Mouse (Mus musculus) heart, adult 2 months (tissue): ENCODE results near the gene Eif5b. TPM values are rescaled to one million over a fixed set of nuclear protein-coding genes. Genes with fewer than 3 reads are reported as not detected.

Source experiments
- DNase-seq, 2 experiments: peaks; one replicate each; pipeline ENCODE4 v3.0.0; 2021
- H3K27ac ChIP-seq: fragments of 200-600 bp; 2 replicates; pipeline ENCODE4 v1.8.1; 2022
- H3K27me3 ChIP-seq: fragments of 200-500 bp; 2 replicates; pipeline ENCODE4 v1.6.1; 2012; ENCODE audit warnings: mild to moderate bottlenecking, low read length, inconsistent platforms, mixed read lengths; ENCODE audit not compliant: control insufficient read depth, insufficient read depth
- H3K36me3 ChIP-seq: fragments of 200-500 bp; 2 replicates; pipeline ENCODE4 v1.6.1; 2012; ENCODE audit warnings: low read length, inconsistent platforms; ENCODE audit not compliant: control insufficient read depth, insufficient read depth
- H3K4me1 ChIP-seq: fragments of 200-500 bp; 2 replicates; pipeline ENCODE4 v1.6.1; 2011; ENCODE audit warnings: low read length; ENCODE audit not compliant: control insufficient read depth, insufficient read depth
- H3K4me3 ChIP-seq: fragments of 200-600 bp; 2 replicates; pipeline ENCODE4 v1.8.1; 2022
- H3K79me2 ChIP-seq: fragments of 200-500 bp; replicated peaks from 2 replicates; pipeline ENCODE4 v1.6.1; 2012; ENCODE audit warnings: mild to moderate bottlenecking, inconsistent platforms, low read length, moderate library complexity, mixed read lengths; ENCODE audit not compliant: control insufficient read depth, insufficient read depth
- H3K9ac ChIP-seq: fragments of 200-500 bp; 2 replicates; pipeline ENCODE4 v1.6.1; 2012; ENCODE audit warnings: low read depth, mild to moderate bottlenecking, control low read depth, inconsistent platforms, low read length, mixed read lengths
- CTCF ChIP-seq: fragments of 200-600 bp; IDR thresholded peaks from 2 replicates; pipeline ENCODE4 v1.8.1; 2022; ENCODE audit warnings: antibody characterized with exemption, mild to moderate bottlenecking, moderate library complexity
- EP300 ChIP-seq: fragments of 200-500 bp; IDR thresholded peaks from 2 replicates; pipeline ENCODE4 v1.6.1; 2011; ENCODE audit warnings: low read depth, low read length, control low read depth; ENCODE audit not compliant: insufficient read depth
- POLR2A ChIP-seq: fragments of 200-500 bp; IDR thresholded peaks from 2 replicates; pipeline ENCODE4 v1.6.1; 2011; ENCODE audit warnings: mild to moderate bottlenecking, low read depth, low read length, control low read depth; ENCODE audit not compliant: insufficient read depth
- WGBS: fragments of 180-500 bp; shearing (Covaris S2); methylation state at CpG from one replicate; pipeline ENCODE4 v1.1.7; 2018; 5-methylcytosine and 5-hydroxymethylcytosine counted together
- intact Hi-C: fragments of 180-260 bp; cut with DNase I; formaldehyde crosslinking; loops from one replicate; pipeline ENCODE4 v1.15.1; 2025
- polyA plus RNA-seq: library from polyadenylated mRNA; depleted of rRNA; stranded (reverse); fragments of >200 nt; gene quantifications from 2 replicates; pipeline ENCODE4 v1.2.3, GENCODE M21; 2012
- total RNA-seq, 2 experiments: library from RNA; stranded (reverse); gene quantifications; 2 replicates each; pipeline ENCODE4 v1.2.3; 2021

Eif5b gene
- total and polyA plus RNA-seq, 3 experiments = 8.6 to 54.0 (median 47.6) TPM

- H3K27me3 ChIP-seq = no peaks in the 10 kb centered on the region
- 81% methylated on average over 1 of the region's 1 CpGs for WGBS
Observed at GRCm38 (mm10) chr1:37984326-37984725, 13.5 kb upstream of the Eif5b start.

GRCm38 (mm10) chr1:37985764-37986323 lies 12.0 kb upstream of the Eif5b start:
- Histone ChIP-seq H3K4me1 (no peaks in the 10 kb centered on the region), H3K27me3 (no peaks in the 10 kb centered on the region), H3K36me3 (peaks cover 2% of the 10 kb centered on the region; the same call in 1 of the 2 replicates), H3K4me3 (no peak overlapping the region), H3K27ac (no peak overlapping the region), H3K9ac (no peak overlapping the region), H3K79me2 (no peaks in the 10 kb centered on the region; the same call in 1 of the 2 replicates)
- WGBS = 74% methylated on average over 9 of the region's 9 CpGs
- DNase-seq = peak in 1 of 2 experiments; percentile 13
- intact Hi-C loops = loop anchor here (5.0 kb wide), 1 partner anchor 84 kb away; no protein-coding TSS in a partner anchor
- TF ChIP-seq CTCF (peak; percentile 73), EP300 (0 out of 2 replicates have a peak, but pooled peaks have one; percentile 46), POLR2A (0 out of 2 replicates have a peak, but pooled peaks have one; percentile 15)

More at GRCm38 (mm10) chr1:37984326-37984725, 13.5 kb upstream of the Eif5b start:
- Histone ChIP-seq H3K36me3 (peaks cover under 1% of the 10 kb centered on the region; the same call in 1 of the 2 replicates), H3K4me3 (no peak overlapping the region), H3K27ac (no peak overlapping the region), H3K9ac (no peak overlapping the region), H3K79me2 (no peaks in the 10 kb centered on the region), H3K4me1 (no peaks in the 10 kb centered on the region)
- no peak for DNase-seq
- TF ChIP-seq POLR2A = 0 out of 2 replicates have a peak, but pooled peaks have one; percentile 10
- no peak for TF ChIP-seq CTCF
- TF ChIP-seq EP300 = no peak
- intact Hi-C loops = no loop called here

GRCm38 (mm10) chr1:37987856-37988255 lies 10.0 kb upstream of the Eif5b start:
- 82% methylated on average over 5 of the region's 5 CpGs for WGBS

GRCm38 (mm10) chr1:37996226-37996625 lies 1.6 kb upstream of the Eif5b start:
- Histone ChIP-seq H3K4me3 (peak overlapping the region; percentile 77), H3K27ac (peak overlapping the region; percentile 99), H3K79me2 (peaks cover 2% of the 10 kb centered on the region), H3K9ac (peak overlapping the region; percentile 88), H3K27me3 (no peaks in the 10 kb centered on the region), H3K36me3 (peaks cover 9% of the 10 kb centered on the region), H3K4me1 (peaks cover 2% of the 10 kb centered on the region)
- TF ChIP-seq CTCF (no peak), EP300 (no peak), POLR2A (no peak)
- intact Hi-C loops = loop anchor here (2.0 to 10.0 kb wide), 3 partner anchors 131 to 1751 kb away; partner anchors contain the start of genes Rev1 and Uggt1
- DNase-seq = no peak
- 27% methylated on average over 3 of the region's 3 CpGs for WGBS

More at GRCm38 (mm10) chr1:37987856-37988255, 10.0 kb upstream of the Eif5b start:
- no peak overlapping the region for H3K4me3 ChIP-seq
- H3K27ac ChIP-seq = no peak overlapping the region
- intact Hi-C loops = loop anchor here (5.0 kb wide), 1 partner anchor 86 kb away; no protein-coding TSS in a partner anchor
- H3K4me1 ChIP-seq = no peaks in the 10 kb centered on the region
- no peaks in the 10 kb centered on the region; the same call in 1 of the 2 replicates for H3K79me2 ChIP-seq
- H3K9ac ChIP-seq = no peak overlapping the region
- no peak for TF ChIP-seq POLR2A
- TF ChIP-seq EP300 = no peak
- no peak for TF ChIP-seq CTCF
- no peaks in the 10 kb centered on the region for H3K27me3 ChIP-seq
- peaks cover 2% of the 10 kb centered on the region; the same call in 1 of the 2 replicates for H3K36me3 ChIP-seq
- no peak for DNase-seq

GRCm38 (mm10) chr1:37996877-37997484 lies 829 bp upstream of the Eif5b start:
- TF ChIP-seq CTCF = no peak
- TF ChIP-seq EP300 = peak; percentile 79
- TF ChIP-seq POLR2A = peak; percentile 87
- H3K79me2 ChIP-seq = peaks cover 5% of the 10 kb centered on the region
- H3K9ac ChIP-seq = peak overlapping the region; percentile 88
- H3K27ac ChIP-seq = peak overlapping the region; percentile 99
- under 1% methylated on average over 42 of the region's 42 CpGs for WGBS
- H3K27me3 ChIP-seq = no peaks in the 10 kb centered on the region
- H3K36me3 ChIP-seq = peaks cover 9% of the 10 kb centered on the region
- peak overlapping the region; percentile 77 for H3K4me3 ChIP-seq
- intact Hi-C loops = loop anchor here (2.0 to 10.0 kb wide), 3 partner anchors 132 to 1752 kb away; partner anchors contain the start of genes Rev1 and Uggt1
- peak; percentile 96 to 99 for DNase-seq
- peaks cover 2% of the 10 kb centered on the region for H3K4me1 ChIP-seq
